Mouse (Mus musculus) cerebellum, adult 11 months (tissue): Measurements from ENCODE around the gene Zdhhc17.

Experiments
- DNase-seq: peaks from one replicate; pipeline ENCODE4 v3.0.0; 2022

Zdhhc17 gene

DNA sequence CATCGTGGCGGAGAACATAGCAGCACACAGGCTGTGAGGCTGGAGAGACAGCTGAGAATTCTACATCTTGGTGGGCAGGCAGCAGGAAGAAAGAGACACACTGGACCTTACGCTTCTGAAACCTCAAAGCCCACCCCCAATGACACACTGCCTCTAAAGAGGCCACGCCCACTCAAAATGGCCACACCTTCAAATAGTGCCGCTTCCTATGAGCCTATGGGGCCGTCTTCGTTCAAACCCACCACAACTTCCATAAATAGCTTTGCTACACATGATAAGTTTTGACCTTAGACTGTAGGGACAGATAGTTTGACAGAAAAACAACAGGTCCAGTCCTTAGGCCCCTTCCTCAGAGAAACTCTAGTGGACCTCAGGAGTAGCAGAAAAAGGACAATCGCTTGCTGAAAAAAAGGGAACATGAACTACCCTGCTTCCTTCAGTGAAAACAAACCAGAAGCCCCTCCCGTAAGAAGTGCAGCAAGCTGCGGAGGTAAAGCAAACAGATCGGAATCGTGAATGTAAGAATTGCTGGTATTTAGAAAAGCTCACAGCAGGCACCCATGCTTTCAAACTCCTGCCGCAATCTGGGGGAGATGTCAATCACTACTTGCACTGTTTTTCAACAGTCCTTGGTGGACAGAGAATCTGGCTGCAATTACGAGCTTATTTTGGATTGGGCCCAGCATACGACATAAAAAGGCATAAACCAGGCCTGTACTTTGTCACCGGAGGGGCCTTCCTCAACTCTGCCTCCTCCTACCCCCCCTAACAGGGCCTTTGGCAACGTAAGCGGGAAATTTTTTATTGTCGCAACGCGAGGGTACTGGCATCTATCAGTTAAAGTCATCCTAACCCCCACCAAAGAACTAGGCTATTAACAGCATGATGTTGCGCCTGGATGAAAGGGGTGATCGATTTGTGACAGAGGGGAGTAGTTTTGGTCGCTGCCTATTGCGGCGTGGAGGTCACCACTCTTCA lies 91.2 kb downstream of the Zdhhc17 start:
- DNase-seq, result no peak

DNA sequence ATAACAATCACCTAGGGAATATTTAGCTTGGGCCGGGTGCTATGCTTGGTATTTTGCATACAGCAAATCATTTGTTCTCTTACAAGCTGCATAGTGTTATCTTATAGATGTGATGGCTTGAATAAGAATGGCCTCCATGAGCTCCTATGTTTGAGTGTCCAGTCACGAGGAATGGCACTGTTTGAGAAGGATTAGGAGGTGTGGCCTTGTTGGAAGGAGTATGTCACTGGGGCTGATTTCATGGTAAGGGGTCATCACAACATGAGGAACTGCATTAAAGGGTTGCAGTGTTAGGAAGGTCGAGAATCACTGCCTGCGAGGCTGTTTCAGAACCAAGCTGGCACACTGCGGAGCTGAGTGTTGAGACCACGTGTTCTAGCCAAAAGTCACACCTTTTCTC lies 92.4 kb downstream of the Zdhhc17 start:
- DNase-seq, result no peak

DNA sequence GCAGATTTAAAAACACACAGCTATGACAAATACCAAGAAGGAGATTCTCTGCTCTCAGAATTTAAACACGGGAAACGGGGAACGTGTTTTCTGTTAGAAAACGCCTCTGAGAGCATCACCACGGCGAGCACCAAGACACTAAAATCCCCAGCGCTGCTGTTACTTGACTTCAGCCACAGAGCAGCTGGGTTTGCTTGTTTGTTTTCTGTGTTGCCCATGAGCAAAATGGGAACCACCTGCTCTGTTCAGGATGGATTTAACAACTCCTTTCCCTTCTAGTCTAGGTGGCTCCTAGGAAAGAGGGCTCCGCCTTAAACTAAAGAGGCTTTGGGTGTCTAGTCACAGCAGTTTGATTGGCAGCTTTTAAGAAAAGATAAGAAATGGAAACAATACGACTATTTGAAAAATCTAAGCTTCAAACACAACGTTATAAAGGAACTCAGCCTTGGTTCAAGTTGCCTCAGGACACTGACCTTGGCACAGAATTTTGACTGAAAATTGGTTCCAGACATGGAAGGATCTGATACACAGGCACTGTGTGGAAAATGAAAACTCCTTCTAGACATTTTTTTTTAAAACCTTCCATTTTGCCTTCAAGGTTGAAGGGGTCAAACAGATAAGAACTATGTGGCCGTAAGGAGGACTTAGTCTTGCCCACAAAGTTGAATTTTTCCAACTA lies 93.1 kb downstream of the Zdhhc17 start:
- no peak for DNase-seq

DNA sequence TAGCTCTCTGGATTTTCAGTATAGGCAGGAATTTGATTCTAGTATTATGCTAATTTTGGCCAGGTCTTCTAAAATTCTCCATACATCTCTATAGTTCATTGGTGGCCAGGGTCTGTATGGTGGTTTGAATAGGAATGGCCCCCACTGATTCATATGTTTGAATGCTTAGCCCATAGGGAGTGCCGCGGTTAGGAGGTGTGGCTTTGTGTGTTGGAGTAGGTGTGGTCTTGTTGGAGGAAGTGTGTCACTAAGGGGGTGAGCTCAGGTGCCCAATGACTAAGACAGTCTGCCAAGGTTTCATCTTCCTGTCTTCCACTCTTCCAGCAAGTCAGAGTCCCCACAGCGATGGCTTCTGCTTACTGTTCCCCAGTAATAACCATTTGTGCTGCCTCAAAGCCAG lies 106.1 kb downstream of the Zdhhc17 start:
- DNase-seq, result no peak

DNA sequence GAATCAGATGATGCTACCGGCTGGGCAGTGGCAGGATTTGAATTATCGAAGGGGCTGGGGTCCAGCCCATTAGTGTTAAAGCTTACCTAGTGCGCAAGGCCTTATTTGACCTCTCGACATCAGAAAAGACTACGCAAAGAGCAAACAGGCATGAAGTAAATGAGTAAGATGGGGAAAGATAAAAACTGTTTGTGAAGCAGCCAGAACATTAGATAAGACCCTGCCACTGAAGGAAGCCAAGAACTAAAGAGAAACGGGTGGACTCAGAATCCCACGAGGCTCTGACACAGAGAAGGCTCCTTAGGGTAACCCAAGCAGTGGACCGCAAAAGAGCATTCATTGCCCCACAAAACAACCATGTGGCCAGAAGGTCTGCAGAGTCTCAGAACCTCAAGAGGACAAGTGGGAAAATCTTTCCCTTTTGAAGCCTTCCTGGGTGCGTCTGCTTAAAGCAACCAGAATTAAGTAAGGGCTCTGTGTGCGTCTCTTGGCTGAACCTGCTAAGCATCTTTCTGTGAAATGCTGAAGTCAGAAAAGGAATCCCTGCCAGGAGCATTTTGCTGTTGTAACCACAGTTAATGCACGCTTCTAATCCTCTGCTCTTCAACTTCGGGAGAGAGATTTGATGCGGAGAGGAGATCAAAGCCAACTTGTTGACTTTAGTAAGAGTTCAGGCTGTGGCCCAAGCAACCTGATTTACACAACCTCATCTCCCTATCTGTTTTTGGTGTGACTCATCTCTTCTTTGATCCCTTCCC lies 110.0 kb downstream of the Zdhhc17 start:
- no peak for DNase-seq
